Mouse (Mus musculus): Measurements from ENCODE around the gene Nedd9. TPM values are rescaled to one million over a fixed set of nuclear protein-coding genes. Genes with fewer than 3 reads are reported as not detected.

The Nedd9 gene
- polyA plus RNA-seq, 1 experiment: 65.6 TPM

DNA sequence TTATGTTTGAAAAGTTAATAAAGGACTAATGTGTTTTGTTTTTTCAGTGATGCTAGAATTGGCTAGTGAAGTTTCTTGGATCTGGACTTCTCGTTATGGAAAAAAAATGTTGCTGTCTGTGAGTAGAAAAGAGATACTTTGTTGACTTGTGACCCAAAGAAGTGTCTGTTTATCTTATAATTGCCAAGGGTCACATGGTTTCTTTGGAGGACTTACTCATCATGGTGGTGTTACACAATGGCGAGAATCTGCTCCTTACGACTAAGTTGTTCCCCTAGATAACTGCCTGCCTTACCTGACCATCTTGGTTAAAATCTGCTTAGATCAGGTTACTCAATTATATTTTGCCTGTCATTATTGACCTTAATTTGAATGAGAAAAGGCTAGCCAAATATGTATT lies 26.3 kb upstream of the Nedd9 start:
- peaks cover 18% of the 10 kb centered on the region for H3K4me1 ChIP-seq (ENCODE audit: control insufficient read depth, insufficient read depth, low read length)
- H3K27ac ChIP-seq (ENCODE audit: insufficient read depth, low read length): no peak overlapping the region
- TF ChIP-seq POLR2A (IDR thresholded peaks at IDR 0.05; ENCODE audit: low read depth, low read length) (no peak), CTCF (IDR thresholded peaks at IDR 0.05; ENCODE audit: borderline replicate concordance, insufficient read depth, low read length) (no peak)
- H3K4me3 ChIP-seq (ENCODE audit: insufficient read depth, low read length): no peak overlapping the region

DNA sequence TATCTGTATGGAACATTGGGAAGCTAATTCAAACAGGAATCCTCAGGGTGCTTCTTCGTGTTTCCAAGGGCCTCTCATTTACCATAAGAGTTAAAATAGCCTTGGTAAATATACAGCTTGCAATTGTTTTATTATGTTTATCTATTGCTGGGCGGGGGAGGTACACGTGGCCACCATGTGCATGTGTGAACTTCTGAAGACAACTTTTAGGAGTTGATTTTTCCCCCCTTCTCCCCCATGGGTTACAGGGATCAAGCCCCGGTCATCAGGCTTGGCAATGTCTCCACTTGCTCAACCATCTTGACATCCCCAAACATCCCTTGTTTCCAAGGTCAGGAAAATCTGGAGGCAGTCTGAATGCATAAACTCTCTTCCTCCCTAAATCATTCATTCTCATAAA lies 25.1 kb upstream of the Nedd9 start:
- H3K4me3 ChIP-seq (ENCODE audit: insufficient read depth, low read length): no peak overlapping the region
- peaks cover 16% of the 10 kb centered on the region for H3K4me1 ChIP-seq (ENCODE audit: control insufficient read depth, insufficient read depth, low read length)
- no peak overlapping the region for H3K27ac ChIP-seq (ENCODE audit: insufficient read depth, low read length)
- TF ChIP-seq CTCF (IDR thresholded peaks at IDR 0.05; ENCODE audit: borderline replicate concordance, insufficient read depth, low read length) (no peak), POLR2A (IDR thresholded peaks at IDR 0.05; ENCODE audit: low read depth, low read length) (no peak)

DNA sequence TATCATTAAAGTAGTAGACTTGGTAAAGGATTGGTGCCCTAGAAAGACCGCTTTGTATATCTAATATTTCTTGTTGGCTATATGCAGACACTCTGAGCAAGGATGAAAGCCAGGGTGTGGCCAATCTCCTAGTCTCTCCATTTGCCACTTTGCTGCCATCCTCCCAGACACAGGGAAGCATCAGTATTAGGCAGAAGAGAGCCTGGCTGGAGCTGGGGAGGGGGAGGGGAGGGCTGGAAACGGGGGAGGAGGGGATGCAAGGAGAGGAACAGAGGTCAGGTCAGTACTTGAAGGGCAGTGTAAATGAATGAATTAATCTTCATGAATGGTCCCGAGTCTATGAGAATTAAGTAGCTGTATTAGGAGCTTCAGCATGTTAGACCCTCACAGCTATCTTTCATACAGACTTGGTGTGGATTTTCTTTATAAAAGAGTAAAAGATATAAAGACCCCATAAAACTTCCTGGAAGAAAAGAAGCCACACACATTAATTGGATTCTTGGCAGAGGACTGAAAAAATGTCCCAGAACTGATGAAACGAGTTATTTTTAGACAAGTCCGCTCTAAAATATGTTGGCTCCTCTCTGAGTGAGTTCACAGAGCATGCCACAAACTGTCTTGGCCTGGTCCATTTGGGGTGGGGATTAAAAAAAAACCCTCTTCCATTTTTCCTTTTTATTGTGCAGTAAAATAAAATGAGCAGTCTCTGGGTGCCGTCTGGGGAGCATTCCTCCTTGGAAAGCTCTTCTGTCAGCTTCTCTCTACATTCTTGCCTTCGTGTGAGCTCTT lies 23.7 kb upstream of the Nedd9 start:
- Histone ChIP-seq H3K4me1 (ENCODE audit: control insufficient read depth, insufficient read depth, low read length) (peaks cover 10% of the 10 kb centered on the region), H3K4me3 (ENCODE audit: insufficient read depth, low read length) (no peak overlapping the region), H3K27ac (ENCODE audit: insufficient read depth, low read length) (peak overlapping the region; percentile 98)
- TF ChIP-seq POLR2A (IDR thresholded peaks at IDR 0.05; ENCODE audit: low read depth, low read length) (no peak), CTCF (IDR thresholded peaks at IDR 0.05; ENCODE audit: borderline replicate concordance, insufficient read depth, low read length) (no peak)

DNA sequence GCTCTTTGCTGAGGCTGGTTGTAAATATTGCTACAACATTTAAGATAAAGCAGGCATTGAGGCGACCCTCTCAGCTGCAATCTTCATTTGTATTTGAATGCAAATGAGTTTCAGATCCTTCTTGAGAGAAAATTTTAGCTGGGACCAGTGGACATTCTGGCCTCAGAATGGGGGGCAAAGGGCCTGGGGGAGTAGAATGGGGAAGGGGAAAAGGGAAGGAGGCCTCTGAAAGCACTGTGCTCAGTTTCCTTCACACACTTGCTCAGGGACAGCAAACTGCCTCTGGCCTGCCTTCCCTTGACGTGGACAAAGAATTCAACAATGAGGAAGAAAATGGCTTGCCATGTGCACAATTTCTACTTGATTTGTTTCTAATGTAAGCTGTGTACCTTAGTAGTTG lies 18.4 kb upstream of the Nedd9 start:
- Histone ChIP-seq H3K4me1 (ENCODE audit: control insufficient read depth, insufficient read depth, low read length) (peaks cover 4% of the 10 kb centered on the region; the same call in 1 of the 2 replicates), H3K4me3 (ENCODE audit: insufficient read depth, low read length) (no peak overlapping the region), H3K27ac (ENCODE audit: insufficient read depth, low read length) (no peak overlapping the region)
- no peak for TF ChIP-seq POLR2A (IDR thresholded peaks at IDR 0.05; ENCODE audit: low read depth, low read length)
- TF ChIP-seq CTCF (IDR thresholded peaks at IDR 0.05; ENCODE audit: borderline replicate concordance, insufficient read depth, low read length): no peak

DNA sequence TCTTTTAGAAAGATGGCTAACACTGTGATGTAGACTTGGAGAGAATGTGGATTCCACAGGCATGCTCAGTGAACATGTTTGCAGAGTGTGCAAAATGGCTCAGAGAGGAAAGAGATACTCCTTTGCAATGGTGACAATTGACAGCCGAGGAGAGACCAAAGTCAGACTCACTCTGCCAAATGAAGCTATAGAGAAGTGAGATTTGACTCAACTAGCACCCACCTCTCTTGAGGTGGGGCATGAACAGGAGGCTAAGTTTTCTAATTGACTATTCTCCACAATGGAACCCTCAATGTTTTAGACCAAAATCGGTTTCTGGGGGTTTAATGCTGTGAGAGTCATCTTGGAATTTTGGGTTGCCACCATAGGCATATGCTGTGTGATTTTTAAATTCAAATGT lies 17.8 kb upstream of the Nedd9 start:
- no peaks in the 10 kb centered on the region for H3K4me1 ChIP-seq (ENCODE audit: control insufficient read depth, insufficient read depth, low read length)
- no peak overlapping the region for H3K4me3 ChIP-seq (ENCODE audit: insufficient read depth, low read length)
- no peak for TF ChIP-seq POLR2A (IDR thresholded peaks at IDR 0.05; ENCODE audit: low read depth, low read length)
- no peak for TF ChIP-seq CTCF (IDR thresholded peaks at IDR 0.05; ENCODE audit: borderline replicate concordance, insufficient read depth, low read length)
- H3K27ac ChIP-seq (ENCODE audit: insufficient read depth, low read length): no peak overlapping the region

DNA sequence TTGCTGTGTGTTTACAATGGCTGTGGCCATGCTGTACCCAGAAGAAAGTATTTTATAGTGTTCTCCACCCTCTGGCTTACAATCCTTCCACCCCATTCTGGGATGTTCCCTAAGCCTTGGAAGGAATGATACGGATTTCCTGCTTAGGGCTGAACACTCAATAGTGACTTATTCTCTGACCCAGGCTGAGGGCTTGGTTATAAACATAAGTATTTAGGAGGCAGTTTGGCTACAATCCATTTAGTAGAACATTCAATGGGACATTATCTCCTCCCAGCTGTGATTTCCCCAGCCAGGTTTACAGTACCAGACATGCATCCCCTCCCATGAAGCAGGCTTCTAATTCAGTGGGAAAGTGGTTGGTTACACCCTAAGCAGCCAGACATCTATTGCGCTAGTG lies 17.3 kb upstream of the Nedd9 start:
- no peak for TF ChIP-seq CTCF (IDR thresholded peaks at IDR 0.05; ENCODE audit: borderline replicate concordance, insufficient read depth, low read length)
- no peak for TF ChIP-seq POLR2A (IDR thresholded peaks at IDR 0.05; ENCODE audit: low read depth, low read length)
- no peak overlapping the region for H3K27ac ChIP-seq (ENCODE audit: insufficient read depth, low read length)
- no peaks in the 10 kb centered on the region for H3K4me1 ChIP-seq (ENCODE audit: control insufficient read depth, insufficient read depth, low read length)
- no peak overlapping the region for H3K4me3 ChIP-seq (ENCODE audit: insufficient read depth, low read length)

DNA sequence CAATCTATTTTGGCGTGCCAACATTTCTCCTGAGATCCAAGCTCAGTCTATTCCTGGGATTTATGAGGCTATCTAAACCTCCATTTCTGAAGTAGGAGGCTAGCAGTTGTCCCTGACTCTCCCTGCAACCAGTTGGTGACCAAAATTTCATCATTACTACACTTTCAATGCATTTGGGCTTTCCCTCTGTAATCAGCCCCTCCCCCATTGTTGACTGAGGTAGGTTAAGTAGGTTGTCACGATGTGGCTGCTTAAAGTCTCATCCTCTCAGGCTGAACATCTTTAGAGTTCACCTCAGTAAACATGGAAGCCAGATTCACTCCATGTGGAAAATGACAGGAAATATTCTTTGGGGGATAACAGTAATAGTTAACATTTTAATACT lies 15.7 kb upstream of the Nedd9 start:
- no peaks in the 10 kb centered on the region for H3K4me1 ChIP-seq (ENCODE audit: control insufficient read depth, insufficient read depth, low read length)
- H3K4me3 ChIP-seq (ENCODE audit: insufficient read depth, low read length): no peak overlapping the region
- H3K27ac ChIP-seq (ENCODE audit: insufficient read depth, low read length): no peak overlapping the region
- TF ChIP-seq CTCF (IDR thresholded peaks at IDR 0.05; ENCODE audit: borderline replicate concordance, insufficient read depth, low read length) (no peak), POLR2A (IDR thresholded peaks at IDR 0.05; ENCODE audit: low read depth, low read length) (no peak)

DNA sequence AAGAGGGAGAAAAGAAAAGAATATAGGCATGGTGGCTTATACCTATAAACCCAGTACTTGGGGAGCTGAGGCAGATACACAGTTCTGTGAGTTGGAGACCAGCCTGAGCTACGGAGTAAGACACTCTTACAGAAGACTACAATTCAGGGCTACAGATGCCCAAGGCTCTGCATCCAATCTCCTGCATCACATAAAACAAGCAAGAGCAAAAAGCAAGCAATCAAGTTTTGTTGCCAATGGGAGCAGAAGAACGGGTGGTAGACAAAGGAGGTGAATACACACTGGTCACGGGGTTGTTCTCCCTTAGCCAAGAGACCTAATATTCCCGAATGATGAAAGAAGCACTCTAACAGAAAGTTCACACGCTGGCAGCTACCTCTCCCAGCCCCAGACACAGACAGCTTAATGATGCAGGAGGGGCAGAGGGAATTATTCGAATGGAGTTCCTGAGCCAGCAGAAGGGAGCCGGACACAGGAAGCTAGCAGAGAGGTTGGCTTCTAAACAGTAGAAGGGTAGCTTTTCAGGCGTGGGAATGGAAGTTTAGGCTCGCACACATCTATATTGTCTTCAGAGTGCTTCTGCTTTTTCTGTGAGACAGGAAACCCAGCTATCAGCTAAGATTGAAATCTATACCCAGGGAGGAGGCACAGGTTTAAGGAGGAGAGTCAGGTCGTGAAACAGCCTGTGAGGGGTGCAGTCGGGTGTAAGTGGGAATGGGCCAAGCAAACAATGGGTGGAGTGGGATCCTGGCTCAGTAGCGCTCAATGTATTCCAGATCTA lies 15.2 kb upstream of the Nedd9 start:
- TF ChIP-seq CTCF (IDR thresholded peaks at IDR 0.05; ENCODE audit: borderline replicate concordance, insufficient read depth, low read length) (no peak), POLR2A (IDR thresholded peaks at IDR 0.05; ENCODE audit: low read depth, low read length) (no peak)
- Histone ChIP-seq H3K4me3 (ENCODE audit: insufficient read depth, low read length) (no peak overlapping the region), H3K27ac (ENCODE audit: insufficient read depth, low read length) (no peak overlapping the region), H3K4me1 (ENCODE audit: control insufficient read depth, insufficient read depth, low read length) (no peaks in the 10 kb centered on the region)

DNA sequence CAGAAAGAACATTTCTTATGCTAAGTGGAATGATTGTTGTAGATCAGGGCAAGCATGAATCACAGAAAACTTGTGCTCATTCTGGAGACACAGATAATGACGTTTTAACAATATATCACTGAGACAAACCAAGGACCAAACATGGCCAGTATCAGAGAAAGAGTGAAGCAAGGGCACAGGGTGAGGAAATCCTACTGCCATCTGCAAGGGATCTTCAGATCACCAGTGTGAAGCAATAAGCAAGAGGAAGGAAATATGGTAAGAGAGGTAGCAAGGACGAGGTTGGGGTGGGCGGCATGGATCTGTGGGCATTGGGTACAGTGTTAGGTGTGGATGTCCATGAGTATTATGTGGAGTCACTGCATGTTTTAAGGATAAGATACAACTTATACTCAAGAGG lies 13.6 kb upstream of the Nedd9 start:
- TF ChIP-seq CTCF (IDR thresholded peaks at IDR 0.05; ENCODE audit: borderline replicate concordance, insufficient read depth, low read length): no peak
- H3K4me3 ChIP-seq (ENCODE audit: insufficient read depth, low read length): no peak overlapping the region
- H3K27ac ChIP-seq (ENCODE audit: insufficient read depth, low read length): no peak overlapping the region
- no peaks in the 10 kb centered on the region for H3K4me1 ChIP-seq (ENCODE audit: control insufficient read depth, insufficient read depth, low read length)

DNA sequence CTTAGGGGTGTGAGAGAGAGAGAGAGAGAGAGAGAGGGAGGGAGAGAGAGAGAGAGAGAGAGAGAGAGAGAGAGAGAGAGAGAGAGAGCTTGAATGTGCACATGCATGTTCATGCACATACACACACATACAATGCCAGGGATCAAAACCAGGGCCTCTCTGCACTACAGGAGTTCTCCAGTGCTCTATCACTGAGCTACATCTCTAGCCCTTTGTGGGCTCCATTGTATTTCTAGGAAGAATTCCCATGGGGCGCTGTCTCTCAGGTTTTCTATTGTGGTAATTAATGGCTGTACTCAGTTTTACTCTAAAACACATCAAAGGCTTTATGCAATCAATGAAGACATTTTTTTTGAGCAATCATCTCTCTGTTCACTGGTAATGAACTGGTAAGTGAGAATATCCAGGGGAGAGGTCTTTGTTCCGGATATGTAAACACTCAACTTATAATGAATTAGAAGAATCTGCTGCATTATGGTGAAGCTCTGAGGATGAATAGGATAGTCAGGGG lies 11.5 kb upstream of the Nedd9 start:
- H3K4me1 ChIP-seq (ENCODE audit: control insufficient read depth, insufficient read depth, low read length): peaks cover 6% of the 10 kb centered on the region
- H3K4me3 ChIP-seq (ENCODE audit: insufficient read depth, low read length): no peak overlapping the region
- no peak overlapping the region for H3K27ac ChIP-seq (ENCODE audit: insufficient read depth, low read length)
- TF ChIP-seq POLR2A (IDR thresholded peaks at IDR 0.05; ENCODE audit: low read depth, low read length): no peak
- TF ChIP-seq CTCF (IDR thresholded peaks at IDR 0.05; ENCODE audit: borderline replicate concordance, insufficient read depth, low read length): no peak
